Mouse (Mus musculus) layer of hippocampus, adult 9-11 months (tissue): Measurements from ENCODE around the gene Spen.
A peak's percentile ranks its signal among the peaks of the same experiment; 100 is the strongest.

Source experiments
- DNase-seq: peaks from one replicate; pipeline ENCODE4 v3.0.0; 2022

Gene Spen

GRCm38 (mm10) chr4:141444451-141445327, 93.7 kb downstream of the Spen start, which contains the start of gene Zbtb17:
Zbtb17 (plus strand) TSS chr4:141444654.
- DNase-seq: peak; percentile 88

- no peak for DNase-seq
These were observed 94.6 kb downstream of the Spen start for GRCm38 (mm10) chr4:141443641-141444429.

GRCm38 (mm10) chr4:141440877-141441276, 97.5 kb downstream of the Spen start:
- no peak for DNase-seq

- DNase-seq: no peak
These were observed 99.2 kb downstream of the Spen start for GRCm38 (mm10) chr4:141439083-141439803.

- no peak for DNase-seq
These were observed 102.4 kb downstream of the Spen start, which contains the start of gene Srarp for GRCm38 (mm10) chr4:141435974-141436373. Srarp (minus strand) TSS chr4:141436105.

GRCm38 (mm10) chr4:141433191-141433590, 105.2 kb downstream of the Spen start:
- no peak for DNase-seq

GRCm38 (mm10) chr4:141432666-141433065, 105.7 kb downstream of the Spen start:
- DNase-seq: no peak

GRCm38 (mm10) chr4:141430997-141431396, 107.4 kb downstream of the Spen start:
- DNase-seq: no peak

- DNase-seq: no peak
These were observed 108.5 kb downstream of the Spen start for GRCm38 (mm10) chr4:141429847-141430246.

GRCm38 (mm10) chr4:141429381-141429780, 109.0 kb downstream of the Spen start:
- DNase-seq: no peak

GRCm38 (mm10) chr4:141427921-141428320, 110.5 kb downstream of the Spen start:
- DNase-seq: no peak

- DNase-seq: no peak
These were observed 111.3 kb downstream of the Spen start for GRCm38 (mm10) chr4:141426796-141427745.

GRCm38 (mm10) chr4:141425484-141426479, 112.6 kb downstream of the Spen start:
- DNase-seq: peak; percentile 83

GRCm38 (mm10) chr4:141423691-141424431, 114.5 kb downstream of the Spen start:
- no peak for DNase-seq

- no peak for DNase-seq
These were observed 115.1 kb downstream of the Spen start for GRCm38 (mm10) chr4:141423288-141423687.

GRCm38 (mm10) chr4:141422841-141423240, 115.6 kb downstream of the Spen start:
- DNase-seq: no peak

- no peak for DNase-seq
These were observed 117.0 kb downstream of the Spen start for GRCm38 (mm10) chr4:141421423-141421822.

- DNase-seq: no peak
These were observed 117.5 kb downstream of the Spen start for GRCm38 (mm10) chr4:141420886-141421285.

- DNase-seq: no peak
These were observed 118.1 kb downstream of the Spen start, which contains the start of gene Hspb7 for GRCm38 (mm10) chr4:141420192-141420829. Hspb7 (plus strand) TSS chr4:141420779.
